Mouse (Mus musculus) olfactory bulb, adult 2 months (tissue): ENCODE measurements around the gene Tigd3. TPM values are rescaled to one million over a fixed set of nuclear protein-coding genes. Genes with fewer than 3 reads are reported as not detected.
"Not testable (repeated sequence)": the region's sequence is repeated elsewhere in the genome, so short reads cannot be mapped to it uniquely, and the experiment has no call there.

Experiments used
- H3K27ac ChIP-seq: fragments of 200-500 bp; 2 replicates; pipeline ENCODE4 v1.5.1; 2012; ENCODE audit warnings: low read depth, low read length; ENCODE audit not compliant: insufficient read depth
- H3K4me1 ChIP-seq: fragments of 200-500 bp; 2 replicates; pipeline ENCODE4 v1.6.1; 2012; ENCODE audit warnings: low read length; ENCODE audit not compliant: control insufficient read depth, insufficient read depth
- H3K4me3 ChIP-seq: fragments of 200-500 bp; 2 replicates; pipeline ENCODE4 v1.5.1; 2012; ENCODE audit warnings: mild to moderate bottlenecking, low read depth, low read length, moderate library complexity; ENCODE audit not compliant: insufficient read depth
- CTCF ChIP-seq: fragments of 200-500 bp; IDR thresholded peaks from 2 replicates; pipeline ENCODE4 v1.5.1; 2012; ENCODE audit warnings: low read depth, mild to moderate bottlenecking, low read length, moderate library complexity; ENCODE audit not compliant: insufficient read depth
- POLR2A ChIP-seq: fragments of 200-500 bp; IDR thresholded peaks from 2 replicates; pipeline ENCODE4 v1.6.1; 2012; ENCODE audit warnings: mild to moderate bottlenecking, low read depth, low read length, moderate library complexity; ENCODE audit not compliant: insufficient read depth
- WGBS: fragments of 180-500 bp; shearing (Covaris S2); methylation state at CpG from one replicate; pipeline ENCODE4 v1.1.7; 2018; 5-methylcytosine and 5-hydroxymethylcytosine counted together
- polyA plus RNA-seq: library from polyadenylated mRNA; stranded (reverse); fragments of >200 nt; gene quantifications from 2 replicates; pipeline ENCODE4 v1.2.4, GENCODE M21; 2012; ENCODE audit warnings: low replicate concordance; ENCODE audit not compliant: missing spikeins, insufficient read depth, insufficient read length

The Tigd3 gene
- polyA plus RNA-seq, 1 experiment, result not detected

- Histone ChIP-seq H3K4me3 (no peak overlapping the region), H3K4me1 (peaks cover 2% of the 10 kb centered on the region), H3K27ac (no peak overlapping the region)
- 86% methylated on average over 1 of the region's 1 CpGs for WGBS
- no peak for TF ChIP-seq POLR2A
- TF ChIP-seq CTCF, result no peak
Observed at GRCm38 (mm10) chr19:5883935-5884334, 10.0 kb downstream of the Tigd3 start.

- not testable (repeated sequence) for H3K27ac ChIP-seq, H3K4me3 ChIP-seq
- 58% methylated on average over 5 of the region's 5 CpGs for WGBS
- peaks cover 20% of the 10 kb centered on the region for H3K4me1 ChIP-seq
Observed at GRCm38 (mm10) chr19:5882079-5882478, 11.9 kb downstream of the Tigd3 start.

GRCm38 (mm10) chr19:5881155-5881554 is 12.8 kb downstream of the Tigd3 start:
- Histone ChIP-seq H3K4me3 (no peak overlapping the region), H3K4me1 (peaks cover 21% of the 10 kb centered on the region), H3K27ac (no peak overlapping the region)
- TF ChIP-seq CTCF (no peak), POLR2A (no peak)
- WGBS, result 94% methylated on average over 6 of the region's 6 CpGs

GRCm38 (mm10) chr19:5879735-5880134 is 14.2 kb downstream of the Tigd3 start:
- H3K4me1 ChIP-seq, result peaks cover 25% of the 10 kb centered on the region
- no peak overlapping the region for H3K27ac ChIP-seq
- WGBS, result 94% methylated on average over 7 of the region's 7 CpGs
- TF ChIP-seq POLR2A, result no peak
- no peak for TF ChIP-seq CTCF
- H3K4me3 ChIP-seq, result no peak overlapping the region

- peaks cover 27% of the 10 kb centered on the region for H3K4me1 ChIP-seq
- 82% methylated on average over 3 of the region's 3 CpGs for WGBS
- H3K27ac ChIP-seq, result peak overlapping the region; percentile 81
- H3K4me3 ChIP-seq, result no peak overlapping the region
- no peak for TF ChIP-seq CTCF
- no peak for TF ChIP-seq POLR2A
Observed at GRCm38 (mm10) chr19:5878916-5879315, 15.0 kb downstream of the Tigd3 start.

GRCm38 (mm10) chr19:5878362-5878722 is 15.6 kb downstream of the Tigd3 start:
- peaks cover 27% of the 10 kb centered on the region for H3K4me1 ChIP-seq
- peak overlapping the region; percentile 81 for H3K27ac ChIP-seq
- TF ChIP-seq CTCF, result no peak
- TF ChIP-seq POLR2A, result no peak
- peak overlapping the region; percentile 1; the same call in 1 of the 2 replicates for H3K4me3 ChIP-seq
- 30% methylated on average over 7 of the region's 7 CpGs for WGBS

- TF ChIP-seq CTCF, result peak; percentile 61; the same call in 1 of the 2 replicates
- no peak for TF ChIP-seq POLR2A
- Histone ChIP-seq H3K4me3 (peak within 1 kb of the TSS; percentile 6; the same call in 1 of the 2 replicates), H3K4me1 (peaks cover 32% of the 10 kb centered on the region), H3K27ac (peak within 1 kb of the TSS; percentile 81)
- 22% methylated on average over 15 of the region's 15 CpGs for WGBS
Observed at GRCm38 (mm10) chr19:5877618-5878361, 16.2 kb downstream of the Tigd3 start, which contains the start of gene Slc25a45. Slc25a45 (plus strand) TSS chr19:5877808.

- Histone ChIP-seq H3K4me1 (peaks cover 44% of the 10 kb centered on the region), H3K4me3 (peak within 1 kb of the TSS; percentile 69), H3K27ac (peak within 1 kb of the TSS; percentile 43)
- TF ChIP-seq POLR2A (no peak; the same call in 1 of the 2 replicates), CTCF (no peak)
- WGBS, result under 1% methylated on average over 37 of the region's 37 CpGs
Observed at GRCm38 (mm10) chr19:5874969-5875480, 18.9 kb downstream of the Tigd3 start, which contains the start of gene Frmd8. Frmd8 (minus strand) TSS chr19:5875274.

- Histone ChIP-seq H3K27ac (no peak overlapping the region), H3K4me3 (peak overlapping the region; percentile 69), H3K4me1 (peaks cover 44% of the 10 kb centered on the region)
- no peak for TF ChIP-seq POLR2A
- no peak for TF ChIP-seq CTCF
- 4% methylated on average over 13 of the region's 13 CpGs for WGBS
Observed at GRCm38 (mm10) chr19:5874391-5874968, 19.5 kb downstream of the Tigd3 start.

- 91% methylated on average over 19 of the region's 19 CpGs for WGBS
- Histone ChIP-seq H3K4me1 (peaks cover 33% of the 10 kb centered on the region), H3K4me3 (no peak overlapping the region), H3K27ac (no peak overlapping the region)
- TF ChIP-seq CTCF (no peak), POLR2A (no peak)
Observed at GRCm38 (mm10) chr19:5872931-5873556, 20.9 kb downstream of the Tigd3 start.
